Mouse (Mus musculus): ENCODE data around the gene Rbm17. TPM values are rescaled to one million over a fixed set of nuclear protein-coding genes. Genes with fewer than 3 reads are reported as not detected.
"Not testable (repeated sequence)": the region's sequence is repeated elsewhere in the genome, so short reads cannot be mapped to it uniquely, and the experiment has no call there.

Rbm17 gene
- polyA plus RNA-seq, 1 experiment from 2014 or later: 58.1 TPM

DNA sequence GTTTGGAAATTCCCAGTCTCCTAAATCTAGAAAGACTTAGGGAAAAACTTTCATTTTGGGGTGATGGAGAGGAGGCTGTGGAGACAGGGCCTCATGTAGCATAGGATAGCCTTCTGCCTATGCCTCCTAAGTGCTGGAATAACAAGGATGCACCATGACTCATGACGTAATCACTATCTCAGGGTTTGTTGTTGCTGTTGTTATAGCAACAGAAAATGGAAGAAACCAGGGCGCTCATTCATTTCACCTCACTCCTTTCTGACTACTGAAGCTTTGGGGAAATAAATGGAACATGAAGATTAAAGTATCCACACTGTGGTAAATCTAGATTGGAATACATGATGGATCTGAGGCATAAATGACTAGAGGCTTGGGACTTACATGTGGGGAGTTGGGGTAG is 19.8 kb upstream of the Rbm17 start:
- Histone ChIP-seq H3K27ac (ENCODE audit: low read depth, low read length) (no peak overlapping the region), H3K27me3 (replicated peaks; ENCODE audit: control insufficient read depth, insufficient read depth, low read length) (no peaks in the 10 kb centered on the region), H3K36me3 (ENCODE audit: control insufficient read depth, insufficient read depth) (no peaks in the 10 kb centered on the region), H3K4me2 (replicated peaks; ENCODE audit: low read depth) (no peak overlapping the region), H3K9ac (ENCODE audit: low read depth, low read length) (no peak overlapping the region), H3K4me3 (ENCODE audit: low read depth, low read length) (no peak overlapping the region), H3K9me3 (ENCODE audit: control insufficient read depth) (no peaks in the 10 kb centered on the region), H3K4me1 (replicated peaks; ENCODE audit: control insufficient read depth, insufficient read depth, low read length) (no peaks in the 10 kb centered on the region)
- ATAC-seq: no peak
- WGBS: 74% methylated on average over 2 of the region's 2 CpGs
- TF ChIP-seq CTCF (IDR thresholded peaks at IDR 0.05; ENCODE audit: low read depth): no peak

GRCm38 (mm10) chr2:11623173-11623572 is 19.2 kb upstream of the Rbm17 start:
- no peak overlapping the region for H3K27ac ChIP-seq (ENCODE audit: low read depth, low read length)
- H3K4me3 ChIP-seq (ENCODE audit: low read depth, low read length): no peak overlapping the region
- H3K36me3 ChIP-seq (ENCODE audit: control insufficient read depth, insufficient read depth): no peaks in the 10 kb centered on the region
- H3K4me1 ChIP-seq (replicated peaks; ENCODE audit: control insufficient read depth, insufficient read depth, low read length): no peaks in the 10 kb centered on the region
- H3K9me3 ChIP-seq (ENCODE audit: control insufficient read depth): no peaks in the 10 kb centered on the region
- TF ChIP-seq CTCF (IDR thresholded peaks at IDR 0.05; ENCODE audit: low read depth): no peak
- ATAC-seq: no peak
- H3K4me2 ChIP-seq (replicated peaks; ENCODE audit: low read depth): no peak overlapping the region
- 92% methylated on average over 8 of the region's 8 CpGs for WGBS
- no peaks in the 10 kb centered on the region for H3K27me3 ChIP-seq (replicated peaks; ENCODE audit: control insufficient read depth, insufficient read depth, low read length)
- no peak overlapping the region for H3K9ac ChIP-seq (ENCODE audit: low read depth, low read length)

DNA sequence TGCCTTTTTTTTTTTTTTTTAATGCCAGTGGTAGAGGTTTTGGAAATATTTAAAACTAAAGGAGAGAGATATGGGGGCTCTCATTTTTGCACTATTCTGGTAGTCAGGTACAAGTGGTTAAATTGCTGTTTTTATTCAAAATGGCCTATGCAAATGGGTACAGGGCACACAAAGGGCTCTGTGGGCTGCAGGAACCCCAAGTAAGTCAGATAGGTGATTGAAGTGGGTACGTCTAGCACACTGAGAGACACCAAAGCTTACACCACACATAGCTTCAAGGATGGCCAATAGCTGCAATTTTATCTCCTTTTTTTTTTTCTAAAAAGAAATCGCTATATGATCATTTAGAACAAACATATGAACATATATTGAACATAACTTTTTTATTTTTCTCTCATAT is 15.6 kb upstream of the Rbm17 start:
- Histone ChIP-seq H3K27ac (ENCODE audit: low read depth, low read length) (no peak overlapping the region), H3K9me3 (ENCODE audit: control insufficient read depth) (no peaks in the 10 kb centered on the region), H3K9ac (ENCODE audit: low read depth, low read length) (no peak overlapping the region), H3K4me2 (replicated peaks; ENCODE audit: low read depth) (no peak overlapping the region), H3K36me3 (ENCODE audit: control insufficient read depth, insufficient read depth) (no peaks in the 10 kb centered on the region), H3K4me1 (replicated peaks; ENCODE audit: control insufficient read depth, insufficient read depth, low read length) (no peaks in the 10 kb centered on the region), H3K27me3 (replicated peaks; ENCODE audit: control insufficient read depth, insufficient read depth, low read length) (no peaks in the 10 kb centered on the region), H3K4me3 (ENCODE audit: low read depth, low read length) (no peak overlapping the region)
- 80% methylated on average over 2 of the region's 2 CpGs for WGBS
- no peak for TF ChIP-seq CTCF (IDR thresholded peaks at IDR 0.05; ENCODE audit: low read depth)
- ATAC-seq: no peak

GRCm38 (mm10) chr2:11616846-11617245 is 12.9 kb upstream of the Rbm17 start:
- Histone ChIP-seq H3K36me3 (ENCODE audit: control insufficient read depth, insufficient read depth) (no peaks in the 10 kb centered on the region), H3K4me3 (ENCODE audit: low read depth, low read length) (no peak overlapping the region), H3K27me3 (replicated peaks; ENCODE audit: control insufficient read depth, insufficient read depth, low read length) (no peaks in the 10 kb centered on the region), H3K9me3 (ENCODE audit: control insufficient read depth) (no peaks in the 10 kb centered on the region), H3K9ac (ENCODE audit: low read depth, low read length) (no peak overlapping the region), H3K27ac (ENCODE audit: low read depth, low read length) (no peak overlapping the region), H3K4me1 (replicated peaks; ENCODE audit: control insufficient read depth, insufficient read depth, low read length) (no peaks in the 10 kb centered on the region), H3K4me2 (replicated peaks; ENCODE audit: low read depth) (no peak overlapping the region)
- no peak for ATAC-seq
- 90% methylated on average over 9 of the region's 9 CpGs for WGBS
- no peak for TF ChIP-seq CTCF (IDR thresholded peaks at IDR 0.05; ENCODE audit: low read depth)

GRCm38 (mm10) chr2:11612939-11613338 is 9.0 kb upstream of the Rbm17 start:
- not testable (repeated sequence) for ATAC-seq; H3K4me1 ChIP-seq (replicated peaks; ENCODE audit: control insufficient read depth, insufficient read depth, low read length); H3K27ac ChIP-seq (ENCODE audit: low read depth, low read length); H3K4me2 ChIP-seq (replicated peaks; ENCODE audit: low read depth); H3K27me3 ChIP-seq (replicated peaks; ENCODE audit: control insufficient read depth, insufficient read depth, low read length); H3K36me3 ChIP-seq (ENCODE audit: control insufficient read depth, insufficient read depth); H3K9me3 ChIP-seq (ENCODE audit: control insufficient read depth); H3K4me3 ChIP-seq (ENCODE audit: low read depth, low read length); H3K9ac ChIP-seq (ENCODE audit: low read depth, low read length)
- WGBS: 87% methylated on average over 6 of the region's 6 CpGs

DNA sequence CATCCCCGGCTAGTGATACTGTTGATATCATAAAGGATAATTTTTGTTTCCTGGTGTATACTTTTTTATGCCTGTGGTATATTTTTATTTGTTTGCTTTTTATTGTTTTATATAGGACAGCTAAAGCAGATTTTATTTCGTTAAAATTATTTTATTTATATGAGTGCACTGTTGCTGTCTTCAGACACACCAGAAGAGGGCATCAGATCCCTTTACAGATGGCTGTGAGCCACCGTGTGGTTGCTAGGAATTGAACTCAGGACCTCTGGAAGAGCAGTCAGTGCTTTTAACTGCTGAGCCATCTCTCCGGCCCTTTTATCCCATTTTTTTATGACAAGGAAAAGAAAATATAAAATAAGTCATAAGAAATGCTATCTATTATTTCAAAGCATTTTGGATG is 2.8 kb upstream of the Rbm17 start:
- H3K9me3 ChIP-seq (ENCODE audit: control insufficient read depth); H3K4me2 ChIP-seq (replicated peaks; ENCODE audit: low read depth); H3K27ac ChIP-seq (ENCODE audit: low read depth, low read length); H3K4me3 ChIP-seq (ENCODE audit: low read depth, low read length); ATAC-seq; H3K27me3 ChIP-seq (replicated peaks; ENCODE audit: control insufficient read depth, insufficient read depth, low read length); H3K36me3 ChIP-seq (ENCODE audit: control insufficient read depth, insufficient read depth); H3K4me1 ChIP-seq (replicated peaks; ENCODE audit: control insufficient read depth, insufficient read depth, low read length); H3K9ac ChIP-seq (ENCODE audit: low read depth, low read length): not testable (repeated sequence)
- WGBS: 74% methylated on average over 4 of the region's 4 CpGs

DNA sequence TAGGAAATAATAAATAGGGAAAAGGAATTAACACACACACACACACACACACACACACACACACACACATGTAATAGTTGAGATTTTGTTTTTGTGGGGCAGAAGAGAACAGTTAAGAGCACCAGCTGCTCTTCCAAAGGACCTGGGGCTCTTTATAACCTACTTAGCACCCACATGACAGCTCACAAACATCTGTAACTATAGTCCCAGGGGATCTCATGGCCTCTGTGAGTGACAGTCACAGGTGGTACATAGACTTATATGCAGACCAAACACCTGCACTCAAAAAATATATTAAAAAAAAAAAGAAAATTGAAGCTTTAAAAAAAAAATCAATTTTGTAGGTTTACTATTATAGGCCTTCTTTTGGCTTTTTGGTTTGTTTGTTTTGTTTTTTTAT is 958 bp upstream of the Rbm17 start:
- H3K9ac ChIP-seq (ENCODE audit: low read depth, low read length): no peak overlapping the region

More for the DNA sequence above, 958 bp upstream of the Rbm17 start:
- no peak for TF ChIP-seq CTCF (IDR thresholded peaks at IDR 0.05; ENCODE audit: low read depth)
- ATAC-seq: no peak
- Histone ChIP-seq H3K4me3 (ENCODE audit: low read depth, low read length) (no peak overlapping the region), H3K27ac (ENCODE audit: low read depth, low read length) (no peak overlapping the region), H3K36me3 (ENCODE audit: control insufficient read depth, insufficient read depth) (peaks cover 8% of the 10 kb centered on the region; the same call in 1 of the 2 replicates), H3K9me3 (ENCODE audit: control insufficient read depth) (no peaks in the 10 kb centered on the region), H3K4me1 (replicated peaks; ENCODE audit: control insufficient read depth, insufficient read depth, low read length) (peaks cover 6% of the 10 kb centered on the region; the same call in 1 of the 2 replicates), H3K27me3 (replicated peaks; ENCODE audit: control insufficient read depth, insufficient read depth, low read length) (no peaks in the 10 kb centered on the region), H3K4me2 (replicated peaks; ENCODE audit: low read depth) (no peak overlapping the region)

Data from intestine, postnatal 0 days (tissue).